Mouse (Mus musculus): ENCODE results near the gene Chd4.

Chd4 gene

DNA sequence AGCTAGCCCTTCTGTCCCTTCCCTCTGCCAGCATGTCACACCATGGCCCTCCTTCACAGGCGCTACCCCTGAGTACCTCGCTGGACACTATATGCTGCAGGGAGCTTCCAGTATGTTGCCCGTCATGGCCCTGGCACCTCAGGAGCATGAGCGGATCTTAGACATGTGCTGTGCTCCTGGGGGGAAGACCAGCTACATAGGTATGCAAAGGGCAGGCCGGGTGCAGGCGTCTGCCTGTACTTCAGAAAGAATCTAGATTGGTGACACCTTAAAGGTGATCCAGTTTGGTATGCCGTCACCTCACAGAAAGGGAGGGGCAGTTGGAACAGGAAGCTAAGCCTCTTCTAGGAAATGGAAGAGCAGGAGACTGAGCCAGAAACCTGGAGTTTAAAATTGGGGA, 44.0 kb downstream of the Chd4 start:
- DNase-seq (ENCODE audit: low read depth, low spot score), result no peak

DNA sequence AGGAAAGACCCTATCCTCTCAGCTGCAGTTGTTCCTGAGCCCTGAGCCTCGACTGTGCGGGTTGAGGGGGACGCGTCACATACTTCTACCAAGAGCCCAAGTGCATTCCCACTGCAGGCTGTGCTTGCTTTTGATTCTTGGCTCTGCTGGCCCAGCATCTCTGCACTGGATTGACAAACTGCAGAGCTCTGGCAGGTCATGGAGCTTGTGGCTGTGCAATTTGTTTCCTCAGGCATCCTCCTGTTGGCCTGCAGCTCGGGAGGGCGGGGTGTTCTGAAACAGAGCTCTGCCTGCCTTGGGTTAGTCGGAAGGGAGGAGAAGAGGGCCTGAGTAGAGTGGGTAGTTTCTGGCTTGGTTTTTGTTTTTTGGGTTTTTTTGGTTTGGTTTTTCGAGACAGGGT, 46.7 kb downstream of the Chd4 start:
- DNase-seq (ENCODE audit: low read depth, low spot score), result no peak

DNA sequence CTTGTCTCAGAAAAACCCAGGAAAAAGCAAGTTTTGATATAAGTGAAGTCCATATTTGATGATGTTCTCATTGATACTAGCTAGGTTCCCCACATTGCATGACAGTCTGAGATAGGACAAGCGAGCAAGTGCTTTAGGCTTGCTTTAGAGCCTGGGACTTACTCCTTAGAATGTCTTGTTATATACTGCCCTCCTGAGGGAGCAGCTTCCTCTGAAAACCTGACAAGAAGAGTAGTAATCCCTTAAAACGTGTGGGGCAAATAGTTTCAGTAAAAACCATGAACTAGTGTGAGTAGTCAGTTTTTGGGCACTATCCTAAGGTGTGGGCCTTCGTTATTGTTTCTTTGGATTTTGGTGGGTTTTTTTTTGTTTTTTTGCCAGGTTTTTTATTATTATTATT, 47.3 kb downstream of the Chd4 start:
- DNase-seq (ENCODE audit: low read depth, low spot score), result peak; percentile 41

DNA sequence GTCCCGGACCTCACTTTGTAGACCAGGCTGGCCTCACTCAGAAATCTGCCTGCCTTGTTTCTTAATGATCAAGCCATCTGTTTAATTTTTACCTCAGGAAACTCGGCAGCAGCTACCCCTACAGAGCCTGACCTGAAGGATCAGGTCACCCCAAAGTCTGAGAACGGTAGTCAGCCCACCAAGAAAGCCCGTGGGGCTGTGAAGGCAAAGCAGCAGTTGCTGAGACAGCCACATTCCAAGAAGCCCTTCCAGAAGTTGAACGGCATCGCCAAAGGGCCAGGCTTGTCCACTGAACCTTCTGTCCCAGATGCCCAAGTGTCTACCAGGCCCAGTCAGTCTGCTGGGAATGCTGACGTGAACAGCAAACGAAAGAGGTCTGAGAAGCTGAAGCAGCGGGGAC, 48.1 kb downstream of the Chd4 start:
- DNase-seq (ENCODE audit: low read depth, low spot score), result no peak

DNA sequence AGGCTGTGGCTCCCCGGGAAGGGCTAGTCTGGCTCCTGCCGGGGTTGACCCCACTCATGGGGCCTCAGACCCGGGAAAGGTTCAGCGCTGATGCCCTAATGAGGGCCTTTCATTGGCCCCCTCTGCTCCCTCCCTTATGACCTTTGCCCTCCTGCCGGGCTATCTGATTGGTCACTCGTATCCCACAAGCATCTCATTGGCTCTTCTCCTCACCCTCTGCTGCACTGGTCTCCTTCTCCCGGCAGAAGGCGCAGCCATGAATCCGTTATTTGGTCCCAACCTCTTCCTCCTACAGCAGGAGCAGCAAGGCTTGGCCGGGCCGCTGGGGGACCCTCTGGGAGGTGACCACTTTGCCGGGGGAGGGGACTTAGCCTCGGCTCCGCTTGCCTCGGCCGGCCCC, 49.2 kb downstream of the Chd4 start, which contains the start of gene Iffo1:
TSS of gene Iffo1 (plus strand) at position 241 of the 400 bp plus-strand sequence.
- DNase-seq (ENCODE audit: low read depth, low spot score), result peak; percentile 91

DNA sequence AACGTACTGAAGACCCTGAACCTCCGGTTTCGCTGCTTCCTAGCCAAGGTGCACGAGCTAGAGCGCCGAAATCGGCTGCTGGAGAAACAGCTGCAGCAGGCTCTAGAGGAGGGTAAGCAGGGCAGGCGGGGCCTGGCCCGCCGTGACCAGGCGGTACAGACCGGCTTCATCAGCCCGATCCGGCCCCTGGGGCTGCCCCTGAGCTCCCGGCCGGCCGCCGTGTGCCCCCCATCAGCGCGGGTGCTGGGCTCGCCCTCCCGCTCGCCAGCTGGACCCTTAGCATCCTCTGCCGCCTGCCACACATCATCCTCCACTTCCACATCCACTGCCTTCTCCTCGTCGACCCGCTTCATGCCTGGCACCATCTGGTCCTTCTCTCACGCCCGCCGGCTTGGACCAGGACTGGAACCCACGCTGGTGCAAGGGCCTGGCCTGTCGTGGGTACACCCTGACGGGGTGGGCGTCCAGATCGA, 49.7 kb downstream of the Chd4 start:
- DNase-seq (ENCODE audit: low read depth, low spot score), result no peak

DNA sequence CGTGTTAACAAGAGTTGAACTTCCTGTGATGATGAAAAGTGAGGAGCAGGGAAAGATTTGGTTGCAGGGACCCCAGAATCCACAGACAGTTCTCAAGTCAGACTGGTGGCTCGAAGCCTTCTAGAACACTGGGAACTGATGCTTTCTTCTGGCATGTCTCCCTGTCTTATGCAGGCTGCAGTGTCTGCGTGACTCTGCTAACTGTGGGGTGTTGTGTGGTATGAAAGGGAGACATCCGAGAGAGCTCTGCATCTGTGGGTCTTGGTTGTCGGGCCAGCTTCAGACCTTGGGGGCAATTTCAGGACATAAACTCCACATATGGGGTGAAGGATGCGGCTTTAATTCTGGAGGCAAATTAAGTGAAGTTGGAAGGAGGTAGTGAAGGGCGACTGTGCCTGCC, 50.4 kb downstream of the Chd4 start:
- DNase-seq (ENCODE audit: low read depth, low spot score), result no peak

DNA sequence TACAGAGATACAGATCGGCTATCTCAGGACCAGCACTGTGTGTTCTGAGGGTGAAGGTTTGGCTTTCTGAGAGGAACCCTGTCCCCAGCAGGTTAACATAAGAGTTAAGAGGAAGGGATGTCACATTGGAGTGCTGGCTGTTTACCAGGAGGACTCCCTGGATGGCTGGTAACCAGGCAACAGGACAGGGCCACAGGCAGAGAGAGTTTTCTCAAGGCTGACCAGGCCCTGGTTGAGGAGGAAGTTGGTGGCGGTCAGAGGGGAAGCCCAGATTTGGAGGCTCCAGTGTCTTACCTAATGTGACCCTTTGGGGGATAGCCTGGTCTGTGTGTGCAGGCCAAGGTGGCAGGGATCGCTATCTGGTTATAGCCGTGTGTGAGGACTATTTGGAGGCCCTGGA, 51.0 kb downstream of the Chd4 start:
- DNase-seq (ENCODE audit: low read depth, low spot score), result peak; percentile 37

DNA sequence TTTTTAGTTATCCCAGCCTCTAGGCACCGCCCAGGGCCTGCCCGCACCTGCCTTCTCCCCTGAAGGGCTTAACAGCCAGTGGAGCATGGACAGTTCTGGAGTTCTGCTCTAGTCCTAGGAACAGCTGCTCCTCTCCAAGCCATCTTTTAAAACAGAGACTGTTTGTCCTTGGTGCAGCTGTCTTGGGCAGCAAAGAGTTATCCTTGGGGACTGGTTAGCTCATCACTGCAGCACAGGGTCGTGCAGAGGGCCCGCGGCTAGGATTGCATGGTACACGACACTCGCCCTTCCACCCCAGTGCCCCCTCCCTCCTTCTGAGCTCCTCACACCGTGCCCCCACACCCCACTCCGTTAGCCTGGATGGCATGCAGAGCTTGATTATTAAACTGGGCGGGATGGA, 51.5 kb downstream of the Chd4 start:
- DNase-seq (ENCODE audit: low read depth, low spot score), result no peak

DNA sequence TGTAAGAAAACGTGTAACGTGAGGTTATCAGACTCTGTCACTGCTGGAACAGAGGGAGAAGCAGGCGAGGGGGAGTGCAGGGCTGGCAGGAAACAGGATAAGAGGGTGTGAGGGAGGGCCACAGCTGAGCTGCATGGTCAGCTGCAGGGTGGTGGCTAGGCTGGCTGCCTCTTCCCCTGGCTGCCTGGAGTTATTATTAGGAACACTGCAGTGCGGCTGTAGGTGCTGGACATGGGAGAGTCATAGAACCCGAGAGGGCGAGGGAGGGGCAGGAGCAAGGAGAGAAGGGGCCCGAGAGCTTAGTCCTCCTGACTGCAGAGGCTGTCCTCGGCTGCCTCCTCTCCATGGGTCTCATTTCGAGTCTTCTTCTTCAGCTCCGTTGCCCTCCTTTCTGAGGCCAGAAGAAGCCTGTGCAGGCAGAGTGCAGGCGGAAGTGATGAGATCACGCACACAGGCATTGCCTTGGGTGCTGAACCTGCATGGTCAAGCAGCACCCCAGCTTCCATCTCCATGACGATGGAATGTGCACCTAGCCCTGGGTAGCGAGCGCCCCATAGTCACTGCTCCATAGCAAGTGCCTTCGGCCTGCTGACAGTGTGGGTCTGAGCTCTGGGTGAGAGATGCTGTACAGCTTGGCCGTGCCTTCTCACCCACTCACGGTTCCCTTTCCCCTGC, 52.6 kb downstream of the Chd4 start:
- no peak for DNase-seq (ENCODE audit: low read depth, low spot score)

DNA sequence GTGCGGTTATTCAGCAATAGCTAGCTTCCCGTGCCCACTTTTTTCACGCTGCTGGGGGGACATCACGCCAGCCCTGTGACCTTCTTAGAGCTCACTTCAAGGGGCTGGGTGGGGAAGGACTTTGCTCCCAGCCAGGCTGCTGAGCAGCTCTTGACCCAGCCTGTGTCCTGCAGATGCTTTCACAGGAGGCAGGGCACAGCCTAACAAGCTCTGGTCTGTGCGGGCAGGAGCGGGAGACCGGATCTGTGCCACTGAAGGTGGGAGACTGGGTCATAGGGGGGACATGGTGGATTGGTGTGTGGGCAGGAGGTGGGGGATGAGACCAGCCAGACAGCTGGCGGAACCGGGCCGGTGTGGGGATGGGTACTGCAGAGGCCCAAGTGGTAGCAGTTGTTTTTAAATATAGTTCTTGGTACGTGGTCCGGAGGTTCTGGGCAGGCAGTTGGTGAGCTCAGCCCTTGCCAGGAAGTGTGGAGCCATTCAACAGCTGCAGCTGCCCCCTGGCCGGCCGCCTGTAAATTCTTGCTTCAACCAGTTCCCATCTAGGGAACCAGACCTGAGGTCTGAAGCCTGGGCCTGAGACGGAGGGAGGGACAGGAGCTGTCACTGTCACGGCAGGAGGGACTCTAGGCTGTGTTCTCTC, 53.3 kb downstream of the Chd4 start:
- no peak for DNase-seq (ENCODE audit: low read depth, low spot score)

DNA sequence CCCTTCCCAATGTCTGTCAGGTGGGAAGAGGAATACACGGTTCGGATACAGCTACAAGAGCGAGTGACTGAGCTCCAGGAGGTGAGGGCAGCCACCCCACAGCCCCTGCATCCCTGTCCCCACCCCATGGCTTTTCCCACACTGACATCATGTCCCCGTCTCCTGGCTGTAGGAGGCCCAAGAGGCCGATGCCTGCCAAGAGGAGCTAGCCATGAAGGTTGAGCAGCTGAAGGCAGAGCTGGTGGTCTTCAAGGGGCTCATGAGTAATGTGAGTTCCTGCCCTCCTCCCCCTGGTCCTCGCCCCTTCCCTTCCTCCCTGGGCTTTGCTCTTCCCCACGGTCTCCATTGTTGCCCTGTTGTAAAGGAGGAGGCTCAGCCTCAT, 53.8 kb downstream of the Chd4 start:
- DNase-seq (ENCODE audit: low read depth, low spot score), result no peak

DNA sequence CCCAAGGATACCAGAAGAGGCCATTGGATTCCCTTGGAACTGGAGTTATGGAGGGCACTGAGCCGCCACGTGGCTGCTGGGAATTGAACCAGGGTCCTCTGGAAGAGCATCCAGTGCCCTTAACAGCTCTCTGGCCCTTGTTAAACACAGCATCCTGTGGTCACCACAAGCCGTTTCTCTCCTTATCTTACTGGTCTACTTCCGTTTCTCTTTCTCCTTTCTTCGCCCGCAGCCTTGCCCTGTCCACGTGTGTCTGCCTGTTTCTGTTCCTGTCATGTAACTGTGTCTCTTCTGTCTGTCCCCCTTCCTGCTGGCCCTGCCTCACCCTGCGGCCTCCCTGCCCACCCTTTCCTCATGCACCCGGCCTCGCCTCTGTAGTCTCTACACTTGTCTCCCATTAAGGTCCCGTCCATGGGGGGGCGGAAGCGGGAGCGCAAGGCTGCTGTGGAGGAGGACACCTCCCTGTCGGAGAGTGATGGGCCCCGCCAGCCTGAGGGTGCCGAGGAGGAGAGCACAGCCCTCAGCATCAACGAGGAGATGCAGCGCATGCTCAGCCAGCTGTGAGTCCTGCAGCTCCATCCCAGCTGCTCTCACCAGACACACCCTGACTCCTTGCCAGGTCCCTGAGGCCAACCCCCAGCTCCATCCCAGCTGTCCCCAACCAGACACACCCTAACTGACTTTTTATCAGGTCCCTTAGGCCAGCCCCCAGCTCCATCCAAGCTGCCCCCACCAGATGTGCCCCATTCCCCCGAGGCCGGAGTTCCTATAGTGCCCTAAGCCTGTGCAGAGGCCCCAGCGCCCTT, 56.6 kb downstream of the Chd4 start:
- no peak for DNase-seq (ENCODE audit: low read depth, low spot score)

DNA sequence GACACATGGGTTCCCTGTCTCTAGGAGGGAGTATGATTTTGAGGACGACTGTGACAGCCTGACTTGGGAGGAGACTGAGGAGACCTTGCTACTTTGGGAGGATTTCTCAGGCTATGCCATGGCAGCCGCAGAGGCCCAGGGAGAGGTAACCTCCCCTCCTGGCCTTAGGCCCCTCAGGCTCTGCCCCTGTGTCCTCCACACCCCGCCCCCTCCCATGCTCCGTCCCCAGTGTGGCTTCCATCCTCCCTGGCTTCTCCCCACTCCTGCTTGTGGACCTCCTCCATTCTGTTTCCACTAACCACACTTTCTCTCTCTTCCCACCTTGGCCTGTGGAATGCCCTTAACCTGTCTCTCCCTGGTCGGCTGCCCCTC, 57.2 kb downstream of the Chd4 start:
- no peak for DNase-seq (ENCODE audit: low read depth, low spot score)

DNA sequence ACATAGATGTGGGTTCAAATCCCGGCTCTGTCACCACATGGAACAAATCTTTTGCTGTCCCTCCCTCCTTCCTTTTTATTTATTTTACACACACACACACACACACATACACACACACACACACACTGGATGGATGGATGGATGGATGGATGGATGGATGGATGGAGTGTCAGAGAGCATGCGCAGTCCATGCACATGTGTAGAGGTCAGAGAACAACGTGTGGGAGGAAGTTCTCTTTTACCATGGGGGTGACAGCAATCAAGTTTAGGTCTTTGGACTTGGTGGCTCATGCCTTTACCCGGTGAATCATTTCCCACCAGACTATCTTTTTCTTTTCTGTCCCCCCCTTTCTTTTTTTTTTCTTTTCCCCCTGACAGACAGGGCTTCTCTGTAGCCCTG, 57.9 kb downstream of the Chd4 start:
- DNase-seq (ENCODE audit: low read depth, low spot score), result no peak

DNA sequence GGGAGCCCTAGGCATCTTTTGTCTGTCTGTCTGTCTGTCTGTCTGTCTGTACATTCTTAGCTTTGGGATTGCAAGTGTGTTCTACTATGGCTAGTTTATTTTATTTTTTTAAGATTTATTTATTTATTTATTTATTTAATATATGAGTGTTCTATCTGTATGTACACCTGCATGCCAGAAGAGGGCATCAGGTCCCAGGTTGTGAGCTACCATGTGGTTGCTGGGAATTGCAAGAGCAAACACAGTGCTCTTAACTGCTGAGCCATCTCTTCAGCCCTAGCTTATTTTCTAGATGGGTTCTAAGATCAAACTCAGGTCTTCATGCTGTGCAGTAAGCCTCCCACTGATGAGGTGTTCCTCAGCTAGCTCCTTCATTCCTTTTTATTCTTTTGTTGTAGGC, 58.8 kb downstream of the Chd4 start:
- peak; percentile 56 for DNase-seq (ENCODE audit: low read depth, low spot score)

DNA sequence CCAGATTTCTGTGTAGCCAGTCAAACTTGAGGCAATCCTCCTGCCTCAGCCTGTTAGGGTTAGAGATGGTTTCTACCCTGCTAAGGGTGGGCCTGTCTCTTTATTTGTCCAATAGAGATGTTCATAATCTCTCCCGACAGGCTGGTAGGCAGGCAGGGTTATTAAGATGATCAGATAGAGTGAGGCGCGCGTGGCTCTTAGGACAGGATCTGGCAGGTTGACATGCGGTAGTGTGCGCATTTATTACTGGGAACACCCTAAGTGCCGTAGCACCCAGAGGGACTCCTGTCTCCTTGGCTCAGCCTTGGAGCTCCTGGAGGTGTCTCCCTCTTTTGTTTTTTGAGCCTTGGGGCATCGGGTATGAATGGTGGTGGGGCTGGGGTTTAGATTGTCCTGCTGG, 59.5 kb downstream of the Chd4 start:
- no peak for DNase-seq (ENCODE audit: low read depth, low spot score)

DNA sequence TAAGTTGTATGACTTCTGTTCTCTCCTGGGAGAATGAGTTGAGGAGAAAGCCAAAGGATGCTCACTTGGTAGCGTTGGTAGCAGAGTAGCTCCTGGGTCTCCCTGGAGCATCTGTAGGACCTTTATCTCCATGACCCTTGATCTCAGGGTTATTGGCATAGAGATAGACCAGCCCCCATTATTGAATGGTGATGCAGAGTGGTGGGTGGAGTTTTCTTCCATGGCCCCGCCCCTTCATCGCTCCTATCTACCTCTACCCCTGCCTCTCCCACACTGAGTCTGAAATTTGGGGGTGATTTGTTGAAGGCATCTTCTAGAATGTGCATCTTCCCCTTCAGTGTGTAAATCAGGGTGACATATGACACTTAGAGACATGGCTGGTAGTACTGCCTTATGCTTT, 60.7 kb downstream of the Chd4 start:
- no peak for DNase-seq (ENCODE audit: low read depth, low spot score)

DNA sequence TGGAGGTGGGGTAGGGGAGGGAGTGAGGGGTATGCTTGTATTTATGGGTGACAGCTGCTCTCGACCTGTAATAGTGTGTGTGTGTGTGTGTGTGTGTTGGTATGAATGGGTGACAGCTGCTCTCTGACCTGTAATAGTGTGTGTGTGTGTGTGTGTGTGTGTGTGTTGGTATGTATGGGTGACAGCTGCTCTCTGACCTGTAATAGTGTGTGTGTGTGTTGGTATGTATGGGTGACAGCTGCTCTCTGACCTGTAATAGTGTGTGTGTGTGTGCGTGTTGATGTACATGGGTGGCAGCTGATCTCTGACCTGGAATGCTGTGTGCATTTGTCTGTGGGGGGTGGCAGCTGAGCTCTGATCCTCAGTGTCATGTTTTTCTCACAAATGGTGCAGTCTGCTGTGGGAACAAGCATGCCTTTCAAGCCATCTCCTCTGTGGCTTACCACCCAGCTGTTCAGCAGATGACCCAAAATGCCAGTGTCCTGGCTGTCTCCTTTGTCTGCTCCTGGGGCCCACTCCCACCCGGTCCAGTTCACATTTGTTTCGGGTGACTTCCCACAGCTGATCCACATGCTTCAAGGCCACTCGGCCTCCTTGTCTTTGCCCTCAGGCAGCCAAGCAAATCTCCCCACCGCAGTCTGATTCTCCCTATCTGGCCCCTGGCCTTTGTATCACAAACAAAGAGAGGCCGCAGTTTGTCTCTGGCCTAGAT, 61.3 kb downstream of the Chd4 start:
- no peak for DNase-seq (ENCODE audit: low read depth, low spot score)

DNA sequence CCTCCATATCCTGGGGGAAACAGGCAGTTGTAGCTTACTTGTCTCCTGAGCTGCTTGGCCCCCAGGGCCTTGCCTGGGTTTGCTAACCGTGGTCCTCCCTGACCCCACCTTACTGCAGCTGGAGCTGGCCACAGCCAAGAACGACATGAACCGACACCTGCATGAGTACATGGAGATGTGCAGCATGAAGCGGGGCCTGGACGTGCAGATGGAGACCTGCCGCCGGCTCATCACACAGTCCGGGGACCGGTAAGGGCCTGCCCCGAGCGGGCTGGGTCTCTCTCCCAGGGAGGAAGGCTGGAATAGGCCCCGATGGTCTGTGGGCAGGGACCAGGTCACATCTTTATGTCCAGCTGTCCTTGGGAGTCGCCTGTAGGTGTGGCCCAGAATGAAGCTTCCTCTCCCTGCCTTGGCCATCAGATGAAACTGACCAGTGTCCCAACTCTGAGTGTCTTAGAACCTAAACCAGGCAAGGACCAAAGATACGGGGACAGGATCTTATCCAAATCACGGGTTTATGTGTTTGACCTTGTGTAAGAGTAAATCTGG, 63.2 kb downstream of the Chd4 start:
- peak; percentile 17 for DNase-seq (ENCODE audit: low read depth, low spot score)

DNA sequence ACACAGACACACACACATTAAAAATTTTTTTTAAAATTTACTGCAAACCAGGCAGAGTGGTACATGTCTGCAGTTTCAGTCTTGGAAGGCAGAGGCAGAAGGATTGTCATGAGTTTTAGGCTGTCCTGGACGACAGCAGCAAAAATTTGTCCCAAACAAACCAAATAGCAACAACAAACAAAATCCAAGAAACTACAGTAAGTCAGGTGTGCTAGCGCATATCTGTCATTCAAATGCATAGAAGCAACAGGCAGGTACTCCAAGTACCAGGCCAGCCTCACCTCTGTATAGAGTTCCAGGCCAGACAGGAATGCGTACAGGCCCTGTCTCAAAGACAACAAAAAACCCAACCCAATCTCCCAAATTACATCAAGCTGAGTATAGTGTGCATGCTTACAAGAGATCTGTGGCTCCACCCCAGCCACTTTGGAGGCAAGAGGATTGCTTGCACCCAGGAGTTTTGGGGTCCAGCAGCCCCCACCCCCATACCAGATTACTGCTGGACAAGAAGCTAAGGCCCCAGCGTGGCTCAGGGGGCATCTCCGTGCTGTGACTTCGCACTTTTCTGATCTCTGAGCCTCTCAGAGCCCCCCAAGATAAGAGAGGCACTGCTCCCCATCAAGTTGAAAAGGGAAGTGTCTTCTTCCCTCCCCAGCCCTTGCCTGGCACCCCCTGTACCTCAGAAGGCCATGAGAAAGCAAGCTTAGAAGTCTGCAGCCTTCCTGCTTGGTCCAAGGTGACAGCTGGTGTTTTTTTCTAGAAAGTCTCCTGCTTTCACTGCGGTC, 64.2 kb downstream of the Chd4 start:
- DNase-seq (ENCODE audit: low read depth, low spot score), result peak; percentile 54
